9 mouse cellular contexts compared by ENCODE assay signal in genomic region chr5:64363859-64364406, GRCm38 (mm10).
DNase-seq lines count a peak whose midpoint lies in the region; ATAC-seq and TF ChIP-seq lines count a peak whose summit lies in the region.
"Had no signal": no experiment of that assay in that cellular context is flagged by ENCODE, and none has a peak within 500 bp of the region (broad histone marks: within the 10 kb centered on the region; RNA-seq: fewer than 3 reads in every experiment).

No protein-coding gene starts in this region.

- DNase-seq in heart, postnatal 0 days (ENCODE audit: low spot score): no peak
- no peak for DNase-seq in heart, postnatal 10 days
- no peak for DNase-seq in embryonic facial prominence, embryonic 10.5 days (ENCODE audit: low spot score)
- DNase-seq in spleen, postnatal 36 days (ENCODE audit: low spot score in 2 of 2): no peak
- no peak for DNase-seq in adrenal gland, adult 2 months
- no peak for DNase-seq in right cerebral cortex, postnatal 25 days

- 54% methylated on average over 5 of the region's 5 CpGs for WGBS in heart, postnatal 0 days
- whole genome bisulfite sequencing in embryonic facial prominence, embryonic 10.5 days: 69% methylated on average over 5 of the region's 5 CpGs
- WGBS in hindbrain, embryonic 15.5 days: 23% methylated on average over 5 of the region's 5 CpGs
- 53% methylated on average over 5 of the region's 5 CpGs for WGBS in neural tube, embryonic 12.5 days

- H3K36me3 ChIP-seq in heart, postnatal 0 days (replicated peaks; ENCODE audit: control insufficient read depth, insufficient read depth, low read length): no peaks in the 10 kb centered on the region
- no peaks in the 10 kb centered on the region for H3K36me3 ChIP-seq in embryonic facial prominence, embryonic 10.5 days (replicated peaks)
- H3K36me3 ChIP-seq in hindbrain, embryonic 15.5 days: no peaks in the 10 kb centered on the region
- no peaks in the 10 kb centered on the region for H3K36me3 ChIP-seq in neural tube, embryonic 12.5 days

- TF ChIP-seq EP300 in heart, postnatal 0 days (IDR thresholded peaks at IDR 0.05; ENCODE audit: low read depth): no peak

- H3K9ac ChIP-seq in heart, postnatal 0 days (replicated peaks; ENCODE audit: low read depth, low read length): no peak overlapping the region
- no peak overlapping the region for H3K9ac ChIP-seq in hindbrain, embryonic 15.5 days
- H3K9ac ChIP-seq in neural tube, embryonic 12.5 days: no peak overlapping the region

- H3K4me2 ChIP-seq in heart, postnatal 0 days (ENCODE audit: low read depth, low read length): peak overlapping the region; percentile 35
- no peak overlapping the region for H3K4me2 ChIP-seq in hindbrain, embryonic 15.5 days
- peak overlapping the region; percentile 3; the same call in 1 of the 2 replicates for H3K4me2 ChIP-seq in neural tube, embryonic 12.5 days (replicated peaks)

- TF ChIP-seq CTCF in heart, postnatal 0 days (IDR thresholded peaks at IDR 0.05; ENCODE audit: low read depth): no peak

- intact Hi-C loops in heart, postnatal 10 days (cut with DNase I): no loop called here

- 0 out of 2 replicates have a peak, but pooled peaks cover 4% of the 10 kb centered on the region for H3K9me3 ChIP-seq in heart, postnatal 0 days (replicated peaks; ENCODE audit: control insufficient read depth, low read length)
- H3K9me3 ChIP-seq in embryonic facial prominence, embryonic 10.5 days: no peaks in the 10 kb centered on the region
- no peaks in the 10 kb centered on the region for H3K9me3 ChIP-seq in hindbrain, embryonic 15.5 days
- no peaks in the 10 kb centered on the region for H3K9me3 ChIP-seq in neural tube, embryonic 12.5 days

- H3K27me3 ChIP-seq in heart, postnatal 0 days (ENCODE audit: control insufficient read depth, insufficient read depth, low read length): no peaks in the 10 kb centered on the region
- H3K27me3 ChIP-seq in embryonic facial prominence, embryonic 10.5 days (replicated peaks; ENCODE audit: low read depth, poor library complexity, severe bottlenecking): no peaks in the 10 kb centered on the region
- no peaks in the 10 kb centered on the region for H3K27me3 ChIP-seq in hindbrain, embryonic 15.5 days
- H3K27me3 ChIP-seq in neural tube, embryonic 12.5 days (replicated peaks): no peaks in the 10 kb centered on the region

- no peak overlapping the region for H3K4me3 ChIP-seq in heart, postnatal 0 days (ENCODE audit: low read depth, low read length)
- H3K4me3 ChIP-seq in embryonic facial prominence, embryonic 10.5 days: no peak overlapping the region
- no peak overlapping the region for H3K4me3 ChIP-seq in hindbrain, embryonic 15.5 days
- no peak overlapping the region for H3K4me3 ChIP-seq in neural tube, embryonic 12.5 days

- peak overlapping the region; percentile 53 for H3K27ac ChIP-seq in heart, postnatal 0 days (ENCODE audit: low read depth)
- 0 out of 2 replicates have a peak overlapping the region, but pooled peaks have one; percentile 3 for H3K27ac ChIP-seq in embryonic facial prominence, embryonic 10.5 days (replicated peaks)
- no peak overlapping the region for H3K27ac ChIP-seq in hindbrain, embryonic 15.5 days (replicated peaks)
- H3K27ac ChIP-seq in neural tube, embryonic 12.5 days: no peak overlapping the region

- ATAC-seq in heart, postnatal 0 days (ENCODE audit: insufficient read depth, low read depth): no peak
- peak; percentile 32; the same call in 1 of the 2 replicates for ATAC-seq in hindbrain, embryonic 15.5 days (ENCODE audit: low FRiP score, low read depth)
- 0 out of 2 replicates have a peak, but pooled peaks have one; percentile 32 for ATAC-seq in neural tube, embryonic 12.5 days (ENCODE audit: low FRiP score, low read depth)
- ATAC-seq: CD4-positive, CD25-positive, alpha-beta regulatory T cell, adult 4 months had no signal

- H3K4me1 ChIP-seq in heart, postnatal 0 days (ENCODE audit: control insufficient read depth, insufficient read depth): peaks cover 27% of the 10 kb centered on the region
- peaks cover 40% of the 10 kb centered on the region for H3K4me1 ChIP-seq in embryonic facial prominence, embryonic 10.5 days
- peaks cover 30% of the 10 kb centered on the region for H3K4me1 ChIP-seq in hindbrain, embryonic 15.5 days (replicated peaks)
- H3K4me1 ChIP-seq in neural tube, embryonic 12.5 days: peaks cover 20% of the 10 kb centered on the region

Comparison
In these comparisons a context has a peak if more than half of its experiments do, and no peak if none do; other contexts are left out.
1. H3K27ac ChIP-seq: peak in heart, postnatal 0 days (single experiment) and embryonic facial prominence, embryonic 10.5 days (single experiment); none in hindbrain, embryonic 15.5 days (single experiment) and neural tube, embryonic 12.5 days (single experiment).